Mouse (Mus musculus) embryo, embryonic 11 days (tissue): ENCODE measurements around the gene Rps6kb2.
"Not testable (repeated sequence)": the region's sequence is repeated elsewhere in the genome, so short reads cannot be mapped to it uniquely, and the experiment has no call there.

Source experiments
- DNase-seq: peaks from one replicate; pipeline ENCODE4 v3.0.0-alpha.2; 2015

Rps6kb2 gene

DNA sequence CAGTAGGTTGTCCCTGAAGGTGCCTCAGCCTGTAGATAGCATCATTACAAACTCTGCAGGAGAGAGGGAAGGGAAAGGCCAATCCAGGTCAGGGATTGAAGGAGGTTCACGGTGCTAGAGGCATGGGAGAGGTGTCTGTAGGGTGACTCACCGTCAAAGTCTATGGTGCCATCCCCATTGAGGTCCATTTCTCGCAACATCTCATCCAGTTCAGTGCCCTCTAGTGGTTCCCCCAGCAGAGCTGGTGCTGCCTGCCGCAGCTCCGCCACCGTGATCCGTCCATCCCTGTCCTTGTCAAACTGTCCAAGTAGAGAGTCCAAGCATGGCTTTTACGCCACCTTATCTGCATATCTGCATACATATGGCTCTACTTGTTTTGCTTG lies 27.2 kb downstream of the Rps6kb2 start:
- DNase-seq = not testable (repeated sequence)

DNA sequence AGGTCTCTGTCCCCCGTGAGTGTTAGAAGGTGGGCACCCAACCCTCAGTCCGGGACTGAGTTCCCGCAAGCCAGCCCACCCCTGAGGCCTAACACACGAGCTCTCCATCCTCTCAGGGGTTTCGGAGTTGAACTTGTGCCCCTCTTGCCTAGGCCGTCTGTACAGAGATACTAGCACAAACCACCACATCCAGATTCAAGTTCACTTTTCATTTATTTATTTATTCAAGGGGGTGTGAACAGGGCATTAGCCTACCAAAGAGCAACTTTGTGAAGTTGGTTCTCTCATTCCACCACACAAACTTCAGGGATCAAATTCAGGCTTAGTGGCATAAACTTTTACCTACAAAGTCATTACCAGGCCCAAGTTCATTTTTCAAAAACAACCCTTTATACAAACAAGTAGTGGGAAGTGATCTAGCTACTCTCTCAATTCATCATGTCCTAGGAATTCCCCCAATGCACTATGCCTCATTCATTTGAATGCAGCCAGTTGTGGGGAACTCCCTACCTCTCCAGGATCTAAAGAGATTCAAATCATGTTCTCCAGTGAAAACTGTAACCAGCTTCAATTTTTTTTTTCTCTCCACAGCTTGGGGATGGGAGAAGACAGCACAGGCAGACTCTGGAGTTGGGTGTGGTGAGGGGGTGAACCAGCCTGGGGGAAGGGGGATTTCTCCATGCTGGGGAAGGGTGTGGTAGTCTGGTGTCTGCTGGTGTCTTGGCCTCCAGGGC lies 27.8 kb downstream of the Rps6kb2 start:
- not testable (repeated sequence) for DNase-seq

DNA sequence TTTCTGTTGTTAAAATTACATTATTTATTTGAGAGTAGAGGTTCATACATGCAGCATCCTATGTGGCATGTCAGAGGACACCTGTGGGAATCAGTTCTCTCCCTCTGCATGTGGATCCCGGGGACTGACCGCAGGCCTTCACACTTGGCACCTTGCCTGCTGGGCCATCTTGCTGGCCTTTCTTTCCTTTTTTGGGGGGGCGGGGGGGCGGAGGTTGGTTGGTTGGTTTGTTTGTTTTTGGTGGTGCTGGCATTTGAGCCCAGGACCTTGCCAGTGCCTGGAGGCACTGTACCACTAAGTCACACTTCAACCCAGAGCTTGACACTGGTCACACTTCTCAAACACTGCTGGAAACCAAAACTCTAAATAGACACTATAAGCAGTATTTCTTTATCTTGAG lies 28.8 kb downstream of the Rps6kb2 start:
- no peak for DNase-seq

GRCm38 (mm10) chr19:4131768-4132167 lies 31.4 kb downstream of the Rps6kb2 start:
- DNase-seq = no peak

- DNase-seq = no peak
Observed at GRCm38 (mm10) chr19:4131075-4131474, 32.1 kb downstream of the Rps6kb2 start.

- no peak for DNase-seq
Observed at GRCm38 (mm10) chr19:4130106-4130505, 33.0 kb downstream of the Rps6kb2 start.

DNA sequence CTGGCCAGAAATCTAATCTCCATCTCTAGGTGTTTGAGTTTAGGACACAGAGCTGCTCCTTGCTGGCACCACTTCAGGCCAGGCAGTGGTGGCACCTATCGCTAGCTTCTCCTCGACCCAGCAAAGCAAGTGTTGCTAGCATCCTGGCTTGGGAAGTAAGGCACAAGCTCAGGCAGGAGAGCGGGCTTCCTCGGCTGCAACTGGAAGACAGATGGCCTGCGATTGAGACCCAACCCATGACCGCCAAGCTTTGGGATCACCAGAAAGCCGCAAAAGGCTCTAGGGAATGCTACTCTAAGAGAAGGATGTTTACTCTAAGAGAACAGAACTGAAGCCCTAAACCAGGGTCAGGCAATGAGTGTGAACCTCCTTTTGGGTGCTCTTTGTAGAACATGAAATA lies 33.7 kb downstream of the Rps6kb2 start:
- no peak for DNase-seq

GRCm38 (mm10) chr19:4126759-4127495 lies 36.2 kb downstream of the Rps6kb2 start:
- DNase-seq = no peak

GRCm38 (mm10) chr19:4125741-4126696 lies 37.1 kb downstream of the Rps6kb2 start, which contains the start of gene Aip:
Aip (minus strand) TSS chr19:4125858.
- DNase-seq = peak; percentile 99

- peak; percentile 19 for DNase-seq
Observed at GRCm38 (mm10) chr19:4125268-4125667, 37.9 kb downstream of the Rps6kb2 start.

GRCm38 (mm10) chr19:4124432-4124831 lies 38.7 kb downstream of the Rps6kb2 start:
- DNase-seq = no peak

DNA sequence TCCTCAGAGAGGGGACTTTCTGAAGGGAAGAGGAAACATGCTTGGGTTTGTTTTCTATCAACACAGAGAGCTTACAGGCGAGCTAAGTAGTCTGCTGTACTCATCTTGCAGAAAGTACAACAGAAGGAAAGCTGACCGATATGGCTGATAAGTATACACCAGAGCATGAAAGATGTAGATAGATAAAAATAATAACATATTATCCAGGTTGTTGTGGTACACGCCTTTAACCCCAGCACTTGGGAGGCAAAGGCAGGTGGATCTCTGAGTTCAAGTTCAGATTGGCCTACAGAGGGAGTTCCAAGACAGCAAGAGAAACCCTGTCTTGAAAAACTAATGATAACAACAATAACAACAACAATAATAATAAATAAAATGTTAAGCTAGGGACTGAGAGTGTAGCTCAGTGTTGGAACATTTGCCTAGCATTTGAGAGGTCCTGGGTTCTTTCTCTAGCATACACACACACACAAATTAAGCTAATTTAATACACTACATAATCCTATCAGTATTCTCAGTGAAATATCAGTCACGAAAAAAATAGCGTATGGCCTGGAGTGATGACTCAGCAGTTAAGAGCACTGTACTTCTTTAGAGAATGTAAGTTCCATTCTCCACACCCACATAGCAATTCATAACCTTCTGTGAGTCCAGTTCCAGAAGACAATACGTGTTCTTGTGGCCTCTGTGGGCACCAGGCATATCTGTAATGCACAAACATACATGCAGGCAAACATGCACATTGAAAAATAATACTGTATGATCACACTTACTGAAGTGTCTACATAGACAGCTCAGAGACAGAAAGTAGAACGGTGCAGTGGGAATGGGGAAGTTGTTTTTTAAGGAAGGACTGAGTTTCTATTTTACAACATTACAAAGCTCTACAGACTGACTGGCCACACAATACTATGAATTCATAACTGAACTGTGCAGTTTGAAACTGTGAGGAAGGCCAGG lies 40.5 kb downstream of the Rps6kb2 start:
- no peak for DNase-seq

DNA sequence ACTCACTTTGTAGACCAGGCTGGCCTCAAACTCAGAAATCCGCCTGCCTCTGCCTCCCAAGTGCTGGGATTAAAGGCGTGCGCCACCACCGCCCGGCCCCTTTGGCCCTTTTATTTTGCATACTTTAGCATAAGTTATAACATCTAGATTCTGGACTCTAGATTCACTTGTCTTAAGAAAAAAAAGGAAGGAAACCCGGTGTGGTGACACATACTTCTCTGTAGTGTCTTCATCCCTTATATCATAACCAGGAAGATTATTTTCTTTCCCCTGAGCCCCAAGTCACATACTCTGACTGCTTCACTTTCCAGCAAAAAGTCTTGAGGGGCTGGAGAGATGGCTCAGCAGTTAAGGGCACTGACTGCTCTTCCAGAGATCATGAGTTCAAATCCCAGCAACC lies 41.3 kb downstream of the Rps6kb2 start:
- not testable (repeated sequence) for DNase-seq

GRCm38 (mm10) chr19:4121097-4121805 lies 41.9 kb downstream of the Rps6kb2 start:
- peak; percentile 99 for DNase-seq

DNA sequence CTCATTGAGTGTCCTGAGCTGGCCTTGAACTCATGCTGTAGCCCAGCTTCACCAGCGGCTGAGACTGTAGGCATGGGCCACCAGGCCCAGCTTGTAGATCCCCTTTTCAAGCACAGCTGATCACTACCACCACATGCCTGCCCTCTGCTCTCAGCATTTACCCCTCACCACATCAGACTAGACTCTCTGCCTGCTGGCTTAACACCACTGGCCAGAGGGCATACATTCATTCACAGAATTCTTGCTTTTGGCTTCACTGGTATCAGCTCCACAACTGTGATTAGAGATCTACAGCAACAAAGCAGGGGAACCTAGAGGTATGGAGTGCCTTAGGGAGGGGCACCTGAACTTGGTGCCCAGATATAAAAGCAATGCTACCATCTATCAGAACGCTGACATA lies 42.7 kb downstream of the Rps6kb2 start:
- DNase-seq = no peak

DNA sequence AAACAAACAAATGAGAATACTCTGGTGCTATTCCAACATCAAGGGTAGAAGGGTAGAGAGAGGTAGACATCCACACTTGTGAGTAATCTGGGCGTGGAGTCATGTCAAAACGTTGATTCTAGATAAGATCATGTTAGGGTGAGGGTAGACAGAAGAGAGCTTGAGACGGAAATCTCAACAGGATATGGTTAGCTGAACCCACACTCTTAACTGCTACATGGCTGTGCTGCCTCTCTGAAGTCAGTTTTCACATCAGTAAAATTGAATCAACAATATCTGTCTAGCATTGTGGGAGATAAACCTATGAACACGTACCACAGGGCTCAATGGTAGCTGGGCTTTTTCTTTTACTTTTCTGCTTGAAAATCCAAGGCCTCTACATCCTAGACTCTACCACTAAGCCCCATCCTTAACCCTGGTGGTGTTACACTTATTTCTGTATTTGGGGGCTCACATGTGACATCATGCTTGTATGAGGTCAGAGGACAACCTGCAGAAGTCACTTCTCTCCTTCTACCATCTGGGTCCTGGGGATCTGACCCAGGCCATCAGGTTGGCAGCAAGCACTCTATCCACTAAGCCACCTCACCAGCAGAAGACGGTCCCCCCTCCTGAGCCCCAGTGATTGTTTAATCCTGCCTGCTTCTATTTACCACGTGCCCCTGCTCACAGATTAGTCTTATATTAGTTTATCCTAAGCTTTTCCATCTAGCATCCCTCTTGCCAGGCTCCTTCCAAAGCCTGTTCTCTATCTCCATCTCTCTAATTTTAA lies 43.3 kb downstream of the Rps6kb2 start:
- DNase-seq = no peak

- no peak for DNase-seq
Observed at GRCm38 (mm10) chr19:4118350-4118749, 44.8 kb downstream of the Rps6kb2 start.

DNA sequence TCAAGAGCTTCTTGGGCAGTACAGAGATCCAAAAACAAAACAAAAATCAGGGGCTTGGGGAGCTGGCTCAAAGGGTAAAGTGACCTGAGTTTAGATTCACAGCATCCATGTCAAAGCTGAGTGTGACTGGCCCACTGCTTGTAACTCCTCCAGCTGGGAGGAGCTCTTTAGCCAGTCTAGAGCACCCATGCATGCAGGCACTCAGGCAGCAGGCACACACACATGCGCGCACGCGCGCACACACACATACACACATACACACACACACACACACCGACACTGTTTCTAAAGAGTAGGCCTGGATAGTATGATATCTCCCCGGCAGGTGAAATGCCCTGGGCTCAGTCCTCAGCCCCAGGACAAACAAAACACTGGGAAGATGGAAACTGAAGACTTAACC lies 46.1 kb downstream of the Rps6kb2 start:
- DNase-seq = no peak

- DNase-seq = no peak
Observed at GRCm38 (mm10) chr19:4115816-4116215, 47.3 kb downstream of the Rps6kb2 start.

- no peak for DNase-seq
Observed at GRCm38 (mm10) chr19:4115144-4115543, 48.0 kb downstream of the Rps6kb2 start.
